Mouse (Mus musculus): ENCODE data around the gene Ppp6r2.

The Ppp6r2 gene

GRCm38 (mm10) chr15:89182328-89182741 lies 29.0 kb upstream of the Ppp6r2 start:
- DNase-seq (ENCODE audit: low read depth), result no peak

DNA sequence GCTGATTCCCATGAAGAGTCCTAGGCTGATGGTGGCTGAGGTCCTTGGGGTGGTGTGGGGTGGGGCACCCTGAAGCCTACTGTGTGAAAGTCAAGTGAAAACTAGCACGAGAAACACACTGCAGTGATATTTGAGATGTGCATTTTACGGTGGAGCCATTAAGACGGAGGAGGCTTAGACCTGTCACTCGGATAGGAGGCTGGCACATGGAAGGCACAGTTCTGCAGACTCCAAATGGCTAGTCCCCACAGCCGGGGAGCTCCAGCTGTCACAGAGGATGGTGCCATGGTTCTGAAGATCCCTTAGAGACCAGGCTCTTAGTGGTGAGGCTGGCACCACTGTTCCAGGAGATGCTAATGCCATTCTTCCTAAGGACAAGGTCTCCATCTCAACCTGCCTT lies 28.5 kb upstream of the Ppp6r2 start:
- no peak for DNase-seq (ENCODE audit: low read depth)

- DNase-seq (ENCODE audit: low read depth), result no peak
These were observed 27.0 kb upstream of the Ppp6r2 start for GRCm38 (mm10) chr15:89184141-89184936.

DNA sequence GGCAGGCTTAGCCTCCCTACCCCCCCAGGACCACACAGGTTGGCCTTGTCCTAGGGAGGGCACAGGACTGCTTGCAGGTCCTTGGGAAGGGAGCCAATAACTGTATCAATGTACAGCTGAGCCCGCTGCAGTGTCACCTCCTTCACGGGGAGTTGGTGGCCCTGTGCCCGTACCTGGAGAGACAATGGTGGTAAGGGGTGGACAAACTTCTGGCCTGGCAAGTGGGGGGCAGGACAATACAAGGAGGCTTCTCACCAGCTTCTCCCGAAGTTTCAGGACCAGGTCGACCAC lies 26.5 kb upstream of the Ppp6r2 start:
- DNase-seq (ENCODE audit: low read depth), result no peak

GRCm38 (mm10) chr15:89195261-89195681 lies 16.1 kb upstream of the Ppp6r2 start:
- DNase-seq (ENCODE audit: low read depth), result no peak

DNA sequence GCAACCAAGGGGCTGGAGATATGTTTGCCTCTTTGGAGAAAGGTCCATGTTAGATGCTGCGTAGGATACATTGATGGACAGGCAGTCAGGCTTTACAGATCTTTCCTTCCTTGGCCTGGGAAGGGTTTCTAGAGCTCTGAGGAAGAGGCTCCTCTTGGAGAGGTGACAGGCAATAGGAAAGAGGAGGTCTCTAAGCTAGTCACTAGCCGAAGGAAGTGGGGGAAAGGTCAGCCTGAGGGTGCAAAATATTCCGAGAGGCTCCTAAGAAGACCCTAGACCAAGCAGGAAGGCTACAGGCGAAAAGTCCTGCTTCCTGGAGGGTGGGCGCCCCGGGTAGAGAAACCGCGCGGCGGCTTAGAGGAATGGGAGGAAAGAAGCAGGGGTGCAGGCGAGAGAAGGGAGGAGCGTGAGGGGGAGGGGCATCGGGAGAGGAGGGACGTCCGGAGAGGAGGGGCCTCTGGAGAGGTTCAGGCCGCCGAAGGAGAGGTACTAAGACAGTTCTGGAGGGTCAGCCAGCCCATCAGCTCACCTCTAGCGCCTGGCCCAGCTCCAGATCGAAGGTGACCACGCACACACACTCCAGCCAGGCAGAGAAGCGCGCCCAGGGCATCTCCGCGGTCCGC lies 15.6 kb upstream of the Ppp6r2 start:
- DNase-seq (ENCODE audit: low read depth), result no peak

DNA sequence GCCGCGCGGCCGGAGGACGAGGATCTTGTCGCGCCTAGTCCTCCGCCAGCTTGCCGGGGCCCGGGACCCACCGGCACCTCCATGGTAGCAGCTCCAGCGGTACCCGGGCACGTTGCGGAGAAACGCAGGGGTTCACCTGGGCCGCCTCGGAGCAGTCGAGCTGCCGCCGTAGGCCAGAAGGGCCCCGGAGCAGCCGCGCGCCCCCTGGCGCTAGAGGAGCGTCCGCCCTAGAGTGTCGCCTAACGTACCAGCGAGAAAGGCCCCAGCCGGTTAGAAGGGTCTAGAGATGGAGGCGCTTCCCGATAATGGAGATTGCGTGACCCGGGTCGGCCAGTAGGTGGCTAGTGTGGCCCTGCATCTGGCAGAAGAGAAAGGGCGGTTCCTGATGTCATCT lies 15.0 kb upstream of the Ppp6r2 start, which contains the start of gene Dennd6b:
Gene Dennd6b, minus strand, starts transcription at position 184 of the 394 bp plus-strand sequence.
- peak; percentile 89 for DNase-seq (ENCODE audit: low read depth)

DNA sequence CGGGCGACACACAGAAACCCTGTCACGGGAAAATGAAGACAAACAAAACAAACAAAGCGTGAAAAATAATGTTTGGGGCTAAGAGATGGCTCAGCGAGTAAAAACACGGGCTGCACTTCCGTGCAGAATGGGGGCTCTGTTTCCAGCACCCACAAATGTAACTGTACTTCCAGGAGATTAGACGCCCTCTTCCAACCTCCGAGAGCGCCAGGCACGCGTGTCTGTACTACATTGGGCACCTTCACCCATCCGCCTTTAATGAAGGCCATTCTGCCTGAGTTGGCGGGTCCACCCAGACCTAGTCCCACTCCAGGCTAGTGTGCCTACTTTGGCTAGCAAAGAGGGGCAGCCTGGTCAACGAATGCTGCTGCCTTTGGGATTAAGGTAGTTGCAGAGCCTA lies 14.3 kb upstream of the Ppp6r2 start:
- DNase-seq (ENCODE audit: low read depth), result no peak

GRCm38 (mm10) chr15:89207457-89207856 lies 3.9 kb upstream of the Ppp6r2 start:
- DNase-seq (ENCODE audit: low read depth), result no peak

DNA sequence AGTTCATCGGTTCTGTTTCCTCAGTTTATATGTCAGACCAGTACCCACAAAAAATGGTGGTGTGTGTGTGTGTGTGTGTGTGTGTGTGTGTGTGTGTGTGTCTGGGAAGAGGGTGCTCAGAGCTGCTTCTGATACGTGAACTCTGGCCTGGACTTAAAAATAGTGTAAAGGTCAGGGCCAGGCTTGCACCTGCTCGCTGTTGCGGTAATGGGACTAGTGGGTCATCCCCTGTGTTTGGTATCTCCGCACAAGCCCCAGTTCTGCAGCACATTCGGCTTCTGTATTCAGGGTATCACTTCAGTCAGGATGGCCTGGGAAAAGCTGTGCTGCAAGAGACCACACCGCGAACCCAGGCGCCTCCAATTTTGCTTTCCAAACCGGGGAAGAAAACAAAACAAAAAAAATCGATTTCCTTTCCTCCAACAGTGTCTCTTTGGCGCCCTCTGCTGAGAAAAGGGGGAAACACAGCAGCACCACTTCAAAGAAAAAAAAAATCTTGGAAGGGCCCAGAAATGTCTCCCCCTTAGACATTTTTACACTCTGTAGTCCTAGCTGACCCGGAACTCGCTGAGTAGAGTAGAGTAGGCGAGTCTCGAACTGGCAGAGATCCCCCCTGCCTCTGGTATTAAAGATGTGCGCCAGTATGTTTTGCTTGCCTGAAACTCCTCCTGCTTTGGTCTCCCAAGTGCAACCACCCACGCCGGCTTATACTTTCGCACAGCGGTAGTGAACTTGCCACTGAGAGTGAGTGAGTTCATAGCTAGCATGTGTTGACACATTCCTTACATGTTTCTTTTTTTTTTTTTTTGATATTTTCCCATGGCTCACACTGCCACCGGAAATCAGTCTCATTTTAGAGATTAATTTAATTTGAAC lies 1.2 kb upstream of the Ppp6r2 start:
- DNase-seq (ENCODE audit: low read depth), result peak; percentile 82

- DNase-seq (ENCODE audit: low read depth), result no peak
These were observed 536 bp downstream of the Ppp6r2 start for GRCm38 (mm10) chr15:89211716-89212461.

- DNase-seq (ENCODE audit: low read depth), result no peak
These were observed 1.1 kb downstream of the Ppp6r2 start for GRCm38 (mm10) chr15:89212495-89212894.

GRCm38 (mm10) chr15:89213517-89213916 lies 2.2 kb downstream of the Ppp6r2 start:
- no peak for DNase-seq (ENCODE audit: low read depth)

GRCm38 (mm10) chr15:89214953-89215352 lies 3.6 kb downstream of the Ppp6r2 start:
- DNase-seq (ENCODE audit: low read depth), result no peak

- DNase-seq (ENCODE audit: low read depth), result no peak
These were observed 4.4 kb downstream of the Ppp6r2 start for GRCm38 (mm10) chr15:89215611-89216233.

DNA sequence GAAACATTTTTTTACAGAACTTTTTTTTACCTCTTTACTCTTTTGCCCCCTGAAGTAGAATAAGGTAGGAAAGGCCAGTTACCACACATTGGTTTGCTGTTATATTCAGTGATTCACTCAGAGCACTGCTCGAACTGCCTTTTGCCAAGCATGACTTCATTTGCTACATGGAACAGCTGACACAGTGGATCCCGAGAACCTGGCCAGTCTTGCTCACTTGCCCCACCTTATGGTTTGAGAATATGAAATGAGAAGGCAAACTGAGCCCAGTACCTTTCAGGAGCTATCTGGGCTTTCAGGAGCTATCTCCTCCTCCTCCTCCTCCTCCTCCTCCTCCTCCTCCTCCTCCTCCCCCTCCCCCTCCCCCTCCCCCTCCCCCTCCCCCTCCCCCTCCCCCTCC lies 22.2 kb downstream of the Ppp6r2 start:
- DNase-seq (ENCODE audit: low read depth), result peak; percentile 58

DNA sequence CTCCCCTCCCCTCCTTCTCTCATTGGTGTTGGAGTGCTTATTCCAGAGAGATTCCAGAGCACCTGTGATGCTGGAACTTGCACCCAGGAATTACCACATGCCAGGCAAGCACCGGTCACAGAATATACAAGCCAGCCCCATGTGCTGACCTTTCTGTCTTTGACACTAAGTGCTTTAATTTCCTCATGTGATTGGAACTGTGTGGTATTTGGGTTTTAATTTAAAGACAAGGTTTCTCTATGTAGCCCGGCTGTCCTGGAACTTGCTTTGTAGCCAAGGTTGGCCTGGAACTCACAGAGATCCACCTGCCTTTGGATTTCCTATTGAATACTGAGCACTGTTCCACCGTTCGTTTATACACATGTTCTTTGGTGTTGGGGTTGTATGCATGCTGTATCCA lies 22.7 kb downstream of the Ppp6r2 start:
- no peak for DNase-seq (ENCODE audit: low read depth)

- no peak for DNase-seq (ENCODE audit: low read depth)
These were observed 28.5 kb downstream of the Ppp6r2 start for GRCm38 (mm10) chr15:89239751-89240392.

DNA sequence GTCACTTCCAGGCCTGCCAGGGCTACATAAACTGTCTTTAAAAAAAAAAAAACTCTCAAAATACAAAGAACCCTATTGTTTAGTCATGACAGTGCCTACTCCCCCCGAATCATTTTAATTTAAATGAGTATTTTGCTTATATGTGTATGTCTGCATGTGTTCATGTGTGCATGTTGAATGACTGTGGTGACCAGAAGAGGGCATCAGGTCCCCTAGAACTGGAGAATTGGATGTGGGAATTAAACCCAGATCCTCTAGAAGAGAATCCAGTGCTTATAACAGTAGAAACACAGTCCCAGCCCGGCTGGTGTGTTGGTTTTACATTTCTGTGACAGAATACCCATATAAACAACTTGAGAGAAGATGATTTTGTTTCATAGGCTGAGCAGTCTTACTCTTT lies 29.7 kb downstream of the Ppp6r2 start:
- DNase-seq (ENCODE audit: low read depth), result no peak

- DNase-seq (ENCODE audit: low read depth), result no peak
These were observed 37.7 kb downstream of the Ppp6r2 start for GRCm38 (mm10) chr15:89249063-89249462.

- DNase-seq (ENCODE audit: low read depth), result no peak
These were observed 44.0 kb downstream of the Ppp6r2 start for GRCm38 (mm10) chr15:89255330-89255729.

All from fibroblast of lung, adult 2 months (primary cell).